ENCODE assay signal across 28 mouse cellular contexts in the genomic region with DNA sequence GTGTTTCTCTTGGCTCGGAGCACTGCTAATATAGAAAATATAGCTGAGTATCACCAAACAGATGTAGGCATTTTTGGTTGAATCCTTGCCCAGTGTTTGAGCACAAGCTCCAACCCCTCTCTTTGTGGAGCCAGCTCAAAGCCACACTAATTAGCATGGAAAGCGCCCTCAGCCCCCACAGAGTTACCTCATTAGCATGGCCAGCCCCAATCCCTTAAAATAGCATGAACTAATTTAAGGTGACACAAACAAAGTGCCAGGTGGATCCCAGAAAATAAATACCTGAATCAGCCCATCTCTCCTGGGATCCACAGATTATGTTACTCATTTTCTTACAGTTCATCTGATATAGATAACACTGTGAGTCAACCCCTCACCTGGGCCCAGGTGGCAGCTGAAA.
DNase-seq lines count a peak whose midpoint lies in the region; ATAC-seq and TF ChIP-seq lines count a peak whose summit lies in the region.
"Had no signal": no experiment of that assay in that cellular context is flagged by ENCODE, and none has a peak within 500 bp of the region (broad histone marks: within the 10 kb centered on the region; RNA-seq: fewer than 3 reads in every experiment).

No protein-coding gene starts in this region.

- no peak overlapping the region for H3K9ac ChIP-seq in forebrain, embryonic 11.5 days (ENCODE audit: low read length)
- no peak overlapping the region for H3K9ac ChIP-seq in midbrain, postnatal 0 days (replicated peaks; ENCODE audit: low read length, poor library complexity, severe bottlenecking)
- no peak overlapping the region for H3K9ac ChIP-seq in midbrain, embryonic 15.5 days
- H3K9ac ChIP-seq in forebrain, embryonic 13.5 days, result no peak overlapping the region
- no peak overlapping the region for H3K9ac ChIP-seq in hindbrain, postnatal 0 days (replicated peaks; ENCODE audit: low read length)
- H3K9ac ChIP-seq: heart, embryonic 13.5 days; limb, embryonic 15.5 days; liver, embryonic 15.5 days; neural tube, embryonic 12.5 days had no signal

- H3K4me3 ChIP-seq in forebrain, embryonic 11.5 days (ENCODE audit: low read depth, low read length), result no peak overlapping the region
- H3K4me3 ChIP-seq in forebrain, embryonic 10.5 days, result no peak overlapping the region
- no peak overlapping the region for H3K4me3 ChIP-seq in midbrain, postnatal 0 days (ENCODE audit: low read depth, low read length)
- H3K4me3 ChIP-seq in midbrain, embryonic 15.5 days, result no peak overlapping the region
- no peak overlapping the region for H3K4me3 ChIP-seq in forebrain, embryonic 13.5 days
- no peak overlapping the region for H3K4me3 ChIP-seq in hindbrain, postnatal 0 days (ENCODE audit: low read length)
- H3K4me3 ChIP-seq: heart, adult 2 months; heart, embryonic 13.5 days; limb, embryonic 15.5 days; liver, embryonic 15.5 days; midbrain, embryonic 10.5 days; neural tube, embryonic 12.5 days had no signal

- H3K9me3 ChIP-seq in forebrain, embryonic 11.5 days (ENCODE audit: control insufficient read depth, low read length), result no peaks in the 10 kb centered on the region
- no peaks in the 10 kb centered on the region for H3K9me3 ChIP-seq in forebrain, embryonic 10.5 days
- H3K9me3 ChIP-seq in midbrain, postnatal 0 days (ENCODE audit: low read length), result no peaks in the 10 kb centered on the region
- no peaks in the 10 kb centered on the region for H3K9me3 ChIP-seq in midbrain, embryonic 15.5 days
- H3K9me3 ChIP-seq in forebrain, embryonic 13.5 days (replicated peaks), result no peaks in the 10 kb centered on the region
- H3K9me3 ChIP-seq in hindbrain, postnatal 0 days (ENCODE audit: low read length), result no peaks in the 10 kb centered on the region
- H3K9me3 ChIP-seq: heart, embryonic 13.5 days; limb, embryonic 15.5 days; liver, embryonic 15.5 days; midbrain, embryonic 10.5 days; neural tube, embryonic 12.5 days had no signal

- DNase-seq in forebrain, embryonic 11.5 days (ENCODE audit: low spot score), result no peak
- no peak for DNase-seq in forebrain, embryonic 10.5 days (ENCODE audit: extremely low spot score, low spot score)
- peak; percentile 49 for DNase-seq in midbrain, postnatal 0 days (ENCODE audit: low spot score)
- DNase-seq in hindbrain, postnatal 0 days (ENCODE audit: low spot score), result peak; percentile 59
- no peak for DNase-seq in heart, postnatal 14 days
- DNase-seq in urinary bladder, adult 2 months (ENCODE audit: low spot score), result no peak
- DNase-seq: adrenal gland, adult 2 months; cerebellum, adult 8-10 months; gastrocnemius, postnatal 36 days; heart, adult 2 months; kidney, adult 2 months; left cerebral cortex, postnatal 4 days; retina, postnatal 1 day; right cerebral cortex, postnatal 25 days; spleen, adult 18-20 months; thymus, postnatal 14 days had no signal

- TF ChIP-seq CTCF in midbrain, postnatal 0 days (IDR thresholded peaks at IDR 0.05), result no peak
- no peak for TF ChIP-seq CTCF in hindbrain, postnatal 0 days (IDR thresholded peaks at IDR 0.05; ENCODE audit: low read depth)

- peak; percentile 53; the same call in 1 of the 2 replicates for ATAC-seq in forebrain, embryonic 11.5 days (replicated peaks; ENCODE audit: low FRiP score)
- ATAC-seq in midbrain, postnatal 0 days (ENCODE audit: low FRiP score), result no peak
- ATAC-seq in midbrain, embryonic 15.5 days (replicated peaks), result no peak
- peak; percentile 71 for ATAC-seq in forebrain, embryonic 13.5 days
- ATAC-seq in hindbrain, postnatal 0 days, result peak; percentile 60; the same call in 1 of the 2 replicates
- ATAC-seq: CD4-positive, CD25-positive, alpha-beta regulatory T cell, adult 4 months; lung, postnatal 0 days; Patski had no signal

- H3K4me2 ChIP-seq in forebrain, embryonic 11.5 days (ENCODE audit: low read depth, low read length, severe bottlenecking), result no peak overlapping the region
- no peak overlapping the region for H3K4me2 ChIP-seq in midbrain, postnatal 0 days (ENCODE audit: low read depth, low read length, poor library complexity, severe bottlenecking)
- no peak overlapping the region for H3K4me2 ChIP-seq in midbrain, embryonic 15.5 days
- no peak overlapping the region for H3K4me2 ChIP-seq in forebrain, embryonic 13.5 days
- H3K4me2 ChIP-seq in hindbrain, postnatal 0 days (ENCODE audit: low read depth, low read length), result no peak overlapping the region
- H3K4me2 ChIP-seq: heart, embryonic 13.5 days; limb, embryonic 15.5 days; liver, embryonic 15.5 days; neural tube, embryonic 12.5 days had no signal

- H3K27me3 ChIP-seq in forebrain, embryonic 11.5 days (ENCODE audit: control insufficient read depth, insufficient read depth, low read length), result no peaks in the 10 kb centered on the region
- no peaks in the 10 kb centered on the region for H3K27me3 ChIP-seq in forebrain, embryonic 10.5 days (ENCODE audit: poor library complexity, severe bottlenecking)
- no peaks in the 10 kb centered on the region for H3K27me3 ChIP-seq in midbrain, postnatal 0 days (ENCODE audit: insufficient read depth, low read length)
- H3K27me3 ChIP-seq in midbrain, embryonic 15.5 days (replicated peaks), result no peaks in the 10 kb centered on the region
- H3K27me3 ChIP-seq in forebrain, embryonic 13.5 days, result no peaks in the 10 kb centered on the region
- no peaks in the 10 kb centered on the region for H3K27me3 ChIP-seq in hindbrain, postnatal 0 days (ENCODE audit: insufficient read depth, low read length)
- H3K27me3 ChIP-seq: heart, embryonic 13.5 days; limb, embryonic 15.5 days; liver, embryonic 15.5 days; neural tube, embryonic 12.5 days; Patski had no signal

- H3K27ac ChIP-seq in forebrain, embryonic 11.5 days (ENCODE audit: low read depth, low read length), result no peak overlapping the region
- H3K27ac ChIP-seq in forebrain, embryonic 10.5 days, result no peak overlapping the region
- no peak overlapping the region for H3K27ac ChIP-seq in midbrain, postnatal 0 days (ENCODE audit: low read depth, low read length)
- H3K27ac ChIP-seq in midbrain, embryonic 15.5 days, result no peak overlapping the region
- H3K27ac ChIP-seq in forebrain, embryonic 13.5 days, result no peak overlapping the region
- H3K27ac ChIP-seq in hindbrain, postnatal 0 days, result no peak overlapping the region
- H3K27ac ChIP-seq: heart, adult 2 months; heart, embryonic 13.5 days; kidney, postnatal 0 days; limb, embryonic 15.5 days; liver, embryonic 15.5 days; macrophage; midbrain, embryonic 10.5 days; neural tube, embryonic 12.5 days had no signal

- no peaks in the 10 kb centered on the region for H3K36me3 ChIP-seq in forebrain, embryonic 11.5 days (ENCODE audit: control insufficient read depth, insufficient read depth, low read length)
- H3K36me3 ChIP-seq in forebrain, embryonic 10.5 days (replicated peaks), result no peaks in the 10 kb centered on the region
- no peaks in the 10 kb centered on the region for H3K36me3 ChIP-seq in midbrain, postnatal 0 days (ENCODE audit: insufficient read depth, low read length)
- no peaks in the 10 kb centered on the region for H3K36me3 ChIP-seq in midbrain, embryonic 15.5 days (replicated peaks)
- H3K36me3 ChIP-seq in forebrain, embryonic 13.5 days (ENCODE audit: poor library complexity, severe bottlenecking), result no peaks in the 10 kb centered on the region
- no peaks in the 10 kb centered on the region for H3K36me3 ChIP-seq in hindbrain, postnatal 0 days (ENCODE audit: insufficient read depth, low read length)
- H3K36me3 ChIP-seq: heart, embryonic 13.5 days; limb, embryonic 15.5 days; liver, embryonic 15.5 days; midbrain, embryonic 10.5 days; neural tube, embryonic 12.5 days had no signal

- 10% methylated on average over 2 of the region's 2 CpGs for WGBS in forebrain, embryonic 11.5 days
- WGBS in forebrain, embryonic 10.5 days, result 18% methylated on average over 2 of the region's 2 CpGs
- 8% methylated on average over 2 of the region's 2 CpGs for WGBS in midbrain, postnatal 0 days
- WGBS in midbrain, embryonic 15.5 days, result 19% methylated on average over 2 of the region's 2 CpGs
- WGBS in forebrain, embryonic 13.5 days, result 22% methylated on average over 2 of the region's 2 CpGs
- 20% methylated on average over 2 of the region's 2 CpGs for WGBS in hindbrain, postnatal 0 days

- intact Hi-C loops in heart, postnatal 14 days (cut with DNase I), result no loop called here

- H3K4me1 ChIP-seq in forebrain, embryonic 11.5 days (replicated peaks; ENCODE audit: control insufficient read depth, insufficient read depth, low read length), result peaks cover 6% of the 10 kb centered on the region; the same call in 1 of the 2 replicates
- H3K4me1 ChIP-seq in forebrain, embryonic 10.5 days, result peaks cover 33% of the 10 kb centered on the region
- H3K4me1 ChIP-seq in midbrain, postnatal 0 days (ENCODE audit: insufficient read depth, low read length), result 0 out of 2 replicates have a peak, but pooled peaks cover 4% of the 10 kb centered on the region
- peaks cover 23% of the 10 kb centered on the region for H3K4me1 ChIP-seq in midbrain, embryonic 15.5 days
- H3K4me1 ChIP-seq in forebrain, embryonic 13.5 days, result peaks cover 28% of the 10 kb centered on the region
- H3K4me1 ChIP-seq in hindbrain, postnatal 0 days (ENCODE audit: insufficient read depth, low read length), result peaks cover 4% of the 10 kb centered on the region; the same call in 1 of the 2 replicates
- H3K4me1 ChIP-seq: limb, embryonic 15.5 days; liver, embryonic 15.5 days had no signal

Comparison
In these comparisons a context has a peak if more than half of its experiments do, and no peak if none do; other contexts are left out.
1. ATAC-seq: peak in forebrain, embryonic 11.5 days (single experiment), forebrain, embryonic 13.5 days (single experiment) and hindbrain, postnatal 0 days (single experiment); none in midbrain, postnatal 0 days (single experiment) and midbrain, embryonic 15.5 days (single experiment).
2. DNase-seq: peak in midbrain, postnatal 0 days (single experiment) and hindbrain, postnatal 0 days (single experiment); none in forebrain, embryonic 11.5 days (single experiment), forebrain, embryonic 10.5 days (single experiment), heart, postnatal 14 days (0 of 2) and urinary bladder, adult 2 months (single experiment).